21 mouse cellular contexts compared by ENCODE assay signal in genomic region chr11:6420283-6420703, GRCm38 (mm10). TPM values are rescaled to one million over a fixed set of nuclear protein-coding genes. Genes with fewer than 3 reads are reported as not detected.
A peak's percentile ranks its signal among the peaks of the same experiment; 100 is the strongest.
DNase-seq lines count a peak whose midpoint lies in the region; ATAC-seq and TF ChIP-seq lines count a peak whose summit lies in the region.
"Had no signal": no experiment of that assay in that cellular context is flagged by ENCODE, and none has a peak within 500 bp of the region (broad histone marks: within the 10 kb centered on the region; RNA-seq: fewer than 3 reads in every experiment).

No protein-coding gene starts in this region.

- DNase-seq in limb, embryonic 10.5 days (ENCODE audit: low spot score) = no peak
- peak; percentile 51 for DNase-seq in ES-CJ7 (ENCODE audit: low read depth, low spot score)
- DNase-seq in liver, embryonic 11.5 days (ENCODE audit: low spot score) = no peak
- DNase-seq in kidney, postnatal 25 days = no peak
- no peak for DNase-seq in frontal cortex, postnatal 36 days (ENCODE audit: low spot score in 2 of 2)
- no peak for DNase-seq in left cerebral cortex, adult 2 months (ENCODE audit: extremely low spot score in 1 of 2, low spot score in 2 of 2)
- DNase-seq: adrenal gland, adult 2 months; cerebellum, adult 8-10 months; gastrocnemius, postnatal 14 days; heart, adult 18-20 months; heart, postnatal 4 days; midbrain, embryonic 14.5 days; thymus, postnatal 25 days had no signal

- peaks cover 15% of the 10 kb centered on the region for H3K4me1 ChIP-seq in limb, embryonic 12.5 days (replicated peaks)
- H3K4me1 ChIP-seq in limb, embryonic 10.5 days = peaks cover 13% of the 10 kb centered on the region
- H3K4me1 ChIP-seq in liver, embryonic 11.5 days (replicated peaks; ENCODE audit: control insufficient read depth, insufficient read depth, low read length) = peaks cover 16% of the 10 kb centered on the region

- TF ChIP-seq CTCF in left cerebral cortex, adult 2 months (IDR thresholded peaks at IDR 0.05) = no peak

- WGBS in limb, embryonic 12.5 days = 31% methylated on average over 1 of the region's 1 CpGs
- 44% methylated on average over 1 of the region's 1 CpGs for WGBS in limb, embryonic 10.5 days
- 19% methylated on average over 1 of the region's 1 CpGs for WGBS in liver, embryonic 11.5 days

- no peak overlapping the region for H3K4me3 ChIP-seq in limb, embryonic 12.5 days (replicated peaks)
- H3K4me3 ChIP-seq in limb, embryonic 10.5 days = no peak overlapping the region
- no peak overlapping the region for H3K4me3 ChIP-seq in liver, embryonic 11.5 days (ENCODE audit: low read depth, low read length)
- no peak overlapping the region for H3K4me3 ChIP-seq in left cerebral cortex, adult 2 months
- H3K4me3 ChIP-seq: forebrain, embryonic 13.5 days; heart, embryonic 15.5 days; megakaryocyte, embryonic 14.5 days had no signal

- H3K9me3 ChIP-seq in limb, embryonic 12.5 days = no peaks in the 10 kb centered on the region
- no peaks in the 10 kb centered on the region for H3K9me3 ChIP-seq in limb, embryonic 10.5 days (replicated peaks)
- H3K9me3 ChIP-seq in liver, embryonic 11.5 days (ENCODE audit: control insufficient read depth, low read length) = no peaks in the 10 kb centered on the region
- H3K9me3 ChIP-seq: forebrain, embryonic 13.5 days; G1E; heart, embryonic 15.5 days; megakaryocyte, embryonic 14.5 days had no signal

- intact Hi-C loops in left cerebral cortex, adult 2 months (cut with DNase I) = no loop called here

- H3K4me2 ChIP-seq in limb, embryonic 12.5 days = no peak overlapping the region
- no peak overlapping the region for H3K4me2 ChIP-seq in liver, embryonic 11.5 days
- H3K4me2 ChIP-seq: forebrain, embryonic 13.5 days; heart, embryonic 15.5 days had no signal

- 0 out of 2 replicates have a peak overlapping the region, but pooled peaks have one; percentile 30 for H3K27ac ChIP-seq in limb, embryonic 12.5 days
- H3K27ac ChIP-seq in limb, embryonic 10.5 days = no peak overlapping the region
- peak overlapping the region; percentile 43; the same call in 1 of the 2 replicates for H3K27ac ChIP-seq in liver, embryonic 11.5 days (ENCODE audit: low read depth, low read length)
- H3K27ac ChIP-seq in left cerebral cortex, adult 2 months = no peak overlapping the region
- H3K27ac ChIP-seq: forebrain, embryonic 13.5 days; hindbrain, postnatal 0 days; liver, embryonic 14.5 days had no signal

- peaks cover 73% of the 10 kb centered on the region for H3K36me3 ChIP-seq in limb, embryonic 12.5 days
- H3K36me3 ChIP-seq in limb, embryonic 10.5 days = peaks cover 86% of the 10 kb centered on the region
- H3K36me3 ChIP-seq in liver, embryonic 11.5 days (ENCODE audit: control insufficient read depth, insufficient read depth, low read length) = peaks cover 35% of the 10 kb centered on the region

- no peak for ATAC-seq in limb, embryonic 12.5 days (ENCODE audit: insufficient number of reproducible peaks, insufficient read depth, low FRiP score, low TSS enrichment, low read depth)
- ATAC-seq in liver, embryonic 11.5 days (replicated peaks; ENCODE audit: low FRiP score) = no peak
- ATAC-seq: forebrain, embryonic 13.5 days; hindbrain, postnatal 0 days; intestine, postnatal 0 days had no signal

- H3K9ac ChIP-seq in limb, embryonic 12.5 days (replicated peaks) = no peak overlapping the region
- no peak overlapping the region for H3K9ac ChIP-seq in liver, embryonic 11.5 days (ENCODE audit: low read depth, low read length)
- H3K9ac ChIP-seq: forebrain, embryonic 13.5 days; heart, embryonic 15.5 days; liver, embryonic 14.5 days had no signal

- H3K27me3 ChIP-seq in limb, embryonic 12.5 days = no peaks in the 10 kb centered on the region
- no peaks in the 10 kb centered on the region for H3K27me3 ChIP-seq in limb, embryonic 10.5 days (ENCODE audit: low read depth, poor library complexity, severe bottlenecking)
- H3K27me3 ChIP-seq in liver, embryonic 11.5 days (replicated peaks; ENCODE audit: control insufficient read depth, insufficient read depth, low read length) = no peaks in the 10 kb centered on the region
- H3K27me3 ChIP-seq: forebrain, embryonic 13.5 days; heart, embryonic 15.5 days; megakaryocyte, embryonic 14.5 days had no signal

RNA-seq across cellular contexts. Expression of gene Ppia, which starts 5.0 kb away (rescaled TPM):
- 5,590 and 5,882 TPM in 2 replicates for polyA plus RNA-seq in limb, embryonic 12.5 days (2016; fragmentation: Nextera tagmentation; extraction: Ambion mirVana)
- polyA plus RNA-seq in limb, embryonic 10.5 days (2016; fragmentation: Nextera tagmentation; extraction: Ambion mirVana) = 5,840 and 6,698 TPM in 2 replicates
- polyA plus RNA-seq in liver, embryonic 11.5 days (2014; fragmentation: Nextera tagmentation; extraction: Ambion mirVana) = 5,363 and 5,401 TPM in 2 replicates
- total RNA-seq in left cerebral cortex, adult 2 months (2021) = 1,000 to 10,000 TPM; 1,634 to 1,792 TPM

RNA-seq across cellular contexts. Expression of gene H2afv, which starts 23.9 kb away (rescaled TPM):
- polyA plus RNA-seq in limb, embryonic 12.5 days (2016; fragmentation: Nextera tagmentation; extraction: Ambion mirVana) = 763 and 824 TPM in 2 replicates
- 583 and 781 TPM in 2 replicates for polyA plus RNA-seq in limb, embryonic 10.5 days (2016; fragmentation: Nextera tagmentation; extraction: Ambion mirVana)
- polyA plus RNA-seq in liver, embryonic 11.5 days (2014; fragmentation: Nextera tagmentation; extraction: Ambion mirVana) = 242 and 254 TPM in 2 replicates
- 10 to 100 TPM; 39.6 to 41.4 TPM for total RNA-seq in left cerebral cortex, adult 2 months (2021)

RNA-seq across cellular contexts. Expression of gene Zmiz2, which starts 31.4 kb away (rescaled TPM):
- 10.3 and 10.4 TPM in 2 replicates for polyA plus RNA-seq in limb, embryonic 12.5 days (2016; fragmentation: Nextera tagmentation; extraction: Ambion mirVana)
- 10.9 and 12.4 TPM in 2 replicates for polyA plus RNA-seq in limb, embryonic 10.5 days (2016; fragmentation: Nextera tagmentation; extraction: Ambion mirVana)
- polyA plus RNA-seq in liver, embryonic 11.5 days (2014; fragmentation: Nextera tagmentation; extraction: Ambion mirVana) = 11.5 and 12.7 TPM in 2 replicates
- 100 to 1,000 TPM; 226 to 228 TPM for total RNA-seq in left cerebral cortex, adult 2 months (2021)

RNA-seq across cellular contexts. Expression of gene Purb, which starts 55.4 kb away (rescaled TPM):
- polyA plus RNA-seq in limb, embryonic 12.5 days (2016; fragmentation: Nextera tagmentation; extraction: Ambion mirVana) = 22.6 TPM in 2 replicates
- 15.9 and 17.9 TPM in 2 replicates for polyA plus RNA-seq in limb, embryonic 10.5 days (2016; fragmentation: Nextera tagmentation; extraction: Ambion mirVana)
- polyA plus RNA-seq in liver, embryonic 11.5 days (2014; fragmentation: Nextera tagmentation; extraction: Ambion mirVana) = 13.2 and 13.7 TPM in 2 replicates
- total RNA-seq in left cerebral cortex, adult 2 months (2021) = 100 to 1,000 TPM; 279 to 284 TPM

Comparison
In these comparisons a context has a peak if more than half of its experiments do, and no peak if none do; other contexts are left out.
1. H3K27ac ChIP-seq: peak in limb, embryonic 12.5 days (single experiment) and liver, embryonic 11.5 days (single experiment); none in limb, embryonic 10.5 days (single experiment) and left cerebral cortex, adult 2 months (single experiment).